Mouse (Mus musculus): Measurements from ENCODE around the gene Usp3. TPM values are rescaled to one million over a fixed set of nuclear protein-coding genes. Genes with fewer than 3 reads are reported as not detected.

Usp3 gene
- polyA plus RNA-seq, 1 experiment from 2014 or later: 54.0 TPM

- no peak overlapping the region for H3K4me2 ChIP-seq (replicated peaks)
- peaks cover 49% of the 10 kb centered on the region for H3K36me3 ChIP-seq
- ATAC-seq (ENCODE audit: insufficient number of reproducible peaks, low FRiP score, low TSS enrichment, low read depth): no peak
- H3K4me3 ChIP-seq (replicated peaks): no peak overlapping the region
- WGBS: 93% methylated on average over 10 of the region's 10 CpGs
- H3K4me1 ChIP-seq: peaks cover 23% of the 10 kb centered on the region
- H3K27me3 ChIP-seq: no peaks in the 10 kb centered on the region
- H3K9me3 ChIP-seq (replicated peaks): no peaks in the 10 kb centered on the region
- H3K9ac ChIP-seq: no peak overlapping the region
- no peak overlapping the region for H3K27ac ChIP-seq (replicated peaks)
Observed at GRCm38 (mm10) chr9:66515680-66516210, 77.2 kb downstream of the Usp3 start.

GRCm38 (mm10) chr9:66515115-66515514 is 77.8 kb downstream of the Usp3 start:
- 69% methylated on average over 2 of the region's 2 CpGs for WGBS
- Histone ChIP-seq H3K4me1 (peaks cover 29% of the 10 kb centered on the region), H3K27me3 (no peaks in the 10 kb centered on the region), H3K9me3 (replicated peaks) (no peaks in the 10 kb centered on the region), H3K4me3 (replicated peaks) (no peak overlapping the region), H3K36me3 (peaks cover 43% of the 10 kb centered on the region), H3K27ac (replicated peaks) (no peak overlapping the region), H3K4me2 (replicated peaks) (no peak overlapping the region), H3K9ac (no peak overlapping the region)
- no peak for ATAC-seq (ENCODE audit: insufficient number of reproducible peaks, low FRiP score, low TSS enrichment, low read depth)

- Histone ChIP-seq H3K36me3 (peaks cover 37% of the 10 kb centered on the region), H3K9ac (no peak within 1 kb of the TSS), H3K27ac (replicated peaks) (peak within 1 kb of the TSS; percentile 98), H3K4me1 (peaks cover 29% of the 10 kb centered on the region), H3K27me3 (no peaks in the 10 kb centered on the region), H3K9me3 (replicated peaks) (no peaks in the 10 kb centered on the region), H3K4me2 (replicated peaks) (no peak within 1 kb of the TSS), H3K4me3 (replicated peaks) (no peak within 1 kb of the TSS)
- no peak for ATAC-seq (ENCODE audit: insufficient number of reproducible peaks, low FRiP score, low TSS enrichment, low read depth)
- WGBS: 59% methylated on average over 17 of the region's 17 CpGs
Observed at GRCm38 (mm10) chr9:66514256-66514770, 78.6 kb downstream of the Usp3 start, which contains the start of gene Fbxl22. TSS of gene Fbxl22 (minus strand) at chr9:66514593.

- ATAC-seq (ENCODE audit: insufficient number of reproducible peaks, low FRiP score, low TSS enrichment, low read depth): no peak
- Histone ChIP-seq H3K27ac (replicated peaks) (peak overlapping the region; percentile 98), H3K4me2 (replicated peaks) (no peak overlapping the region), H3K36me3 (peaks cover 37% of the 10 kb centered on the region), H3K4me3 (replicated peaks) (no peak overlapping the region), H3K4me1 (peaks cover 29% of the 10 kb centered on the region), H3K27me3 (no peaks in the 10 kb centered on the region), H3K9me3 (replicated peaks) (no peaks in the 10 kb centered on the region), H3K9ac (no peak overlapping the region)
- 85% methylated on average over 4 of the region's 4 CpGs for WGBS
Observed at GRCm38 (mm10) chr9:66513661-66514255, 79.2 kb downstream of the Usp3 start.

GRCm38 (mm10) chr9:66513150-66513549 is 79.8 kb downstream of the Usp3 start:
- H3K27me3 ChIP-seq: no peaks in the 10 kb centered on the region
- no peak overlapping the region for H3K9ac ChIP-seq
- H3K9me3 ChIP-seq (replicated peaks): no peaks in the 10 kb centered on the region
- H3K36me3 ChIP-seq: peaks cover 34% of the 10 kb centered on the region
- peak overlapping the region; percentile 96; the same call in 1 of the 2 replicates for H3K4me2 ChIP-seq (replicated peaks)
- peaks cover 29% of the 10 kb centered on the region for H3K4me1 ChIP-seq
- no peak overlapping the region for H3K4me3 ChIP-seq (replicated peaks)
- H3K27ac ChIP-seq (replicated peaks): peak overlapping the region; percentile 98
- no peak for ATAC-seq (ENCODE audit: insufficient number of reproducible peaks, low FRiP score, low TSS enrichment, low read depth)

GRCm38 (mm10) chr9:66512351-66512671 is 80.6 kb downstream of the Usp3 start:
- ATAC-seq (ENCODE audit: insufficient number of reproducible peaks, low FRiP score, low TSS enrichment, low read depth): peak; percentile 83
- Histone ChIP-seq H3K4me1 (peaks cover 29% of the 10 kb centered on the region), H3K36me3 (peaks cover 33% of the 10 kb centered on the region), H3K4me3 (replicated peaks) (peak overlapping the region; percentile 77), H3K9me3 (replicated peaks) (no peaks in the 10 kb centered on the region), H3K27me3 (no peaks in the 10 kb centered on the region), H3K27ac (replicated peaks) (peak overlapping the region; percentile 98), H3K9ac (peak overlapping the region; percentile 82), H3K4me2 (replicated peaks) (peak overlapping the region; percentile 96)
- WGBS: 0% methylated on average over 8 of the region's 8 CpGs

- Histone ChIP-seq H3K4me1 (peaks cover 29% of the 10 kb centered on the region), H3K36me3 (peaks cover 29% of the 10 kb centered on the region), H3K27me3 (no peaks in the 10 kb centered on the region), H3K4me2 (replicated peaks) (peak overlapping the region; percentile 96), H3K4me3 (replicated peaks) (peak overlapping the region; percentile 77), H3K9me3 (replicated peaks) (no peaks in the 10 kb centered on the region), H3K9ac (peak overlapping the region; percentile 82), H3K27ac (replicated peaks) (peak overlapping the region; percentile 98)
- under 1% methylated on average over 78 of the region's 78 CpGs for WGBS
- ATAC-seq (ENCODE audit: insufficient number of reproducible peaks, low FRiP score, low TSS enrichment, low read depth): peak; percentile 91
Observed at GRCm38 (mm10) chr9:66511580-66512350, 81.2 kb downstream of the Usp3 start.

- Histone ChIP-seq H3K4me2 (replicated peaks) (peak overlapping the region; percentile 96), H3K4me3 (replicated peaks) (peak overlapping the region; percentile 77), H3K9ac (peak overlapping the region; percentile 35), H3K27me3 (no peaks in the 10 kb centered on the region), H3K4me1 (peaks cover 29% of the 10 kb centered on the region), H3K27ac (replicated peaks) (peak overlapping the region; percentile 98), H3K36me3 (peaks cover 28% of the 10 kb centered on the region), H3K9me3 (replicated peaks) (no peaks in the 10 kb centered on the region)
- 10% methylated on average over 2 of the region's 2 CpGs for WGBS
- no peak for ATAC-seq (ENCODE audit: insufficient number of reproducible peaks, low FRiP score, low TSS enrichment, low read depth)
Observed at GRCm38 (mm10) chr9:66510944-66511343, 82.0 kb downstream of the Usp3 start.

- Histone ChIP-seq H3K27ac (replicated peaks) (peak overlapping the region; percentile 98; the same call in 1 of the 2 replicates), H3K4me1 (peaks cover 29% of the 10 kb centered on the region), H3K9me3 (replicated peaks) (no peaks in the 10 kb centered on the region), H3K4me3 (replicated peaks) (no peak overlapping the region), H3K36me3 (peaks cover 28% of the 10 kb centered on the region), H3K4me2 (replicated peaks) (0 out of 2 replicates have a peak overlapping the region, but pooled peaks have one; percentile 96), H3K9ac (no peak overlapping the region), H3K27me3 (no peaks in the 10 kb centered on the region)
- 69% methylated on average over 7 of the region's 7 CpGs for whole genome bisulfite sequencing
- no peak for ATAC-seq (ENCODE audit: insufficient number of reproducible peaks, low FRiP score, low TSS enrichment, low read depth)
Observed at GRCm38 (mm10) chr9:66510351-66510841, 82.5 kb downstream of the Usp3 start.

GRCm38 (mm10) chr9:66508890-66509399 is 84.0 kb downstream of the Usp3 start:
- Histone ChIP-seq H3K9ac (no peak overlapping the region), H3K9me3 (replicated peaks) (no peaks in the 10 kb centered on the region), H3K27me3 (no peaks in the 10 kb centered on the region), H3K4me2 (replicated peaks) (no peak overlapping the region), H3K36me3 (peaks cover 42% of the 10 kb centered on the region), H3K4me3 (replicated peaks) (no peak overlapping the region), H3K4me1 (peaks cover 26% of the 10 kb centered on the region), H3K27ac (replicated peaks) (no peak overlapping the region)
- ATAC-seq (ENCODE audit: insufficient number of reproducible peaks, low FRiP score, low TSS enrichment, low read depth): no peak
- WGBS: 87% methylated on average over 4 of the region's 4 CpGs

GRCm38 (mm10) chr9:66507684-66508083 is 85.3 kb downstream of the Usp3 start:
- Histone ChIP-seq H3K4me1 (peaks cover 14% of the 10 kb centered on the region), H3K9me3 (replicated peaks) (no peaks in the 10 kb centered on the region), H3K27me3 (no peaks in the 10 kb centered on the region), H3K4me3 (replicated peaks) (no peak overlapping the region), H3K27ac (replicated peaks) (no peak overlapping the region), H3K4me2 (replicated peaks) (no peak overlapping the region), H3K9ac (no peak overlapping the region), H3K36me3 (peaks cover 47% of the 10 kb centered on the region)
- ATAC-seq (ENCODE audit: insufficient number of reproducible peaks, low FRiP score, low TSS enrichment, low read depth): no peak
- WGBS: 81% methylated on average over 3 of the region's 3 CpGs

All from embryonic facial prominence, embryonic 15.5 days (tissue).